Mouse (Mus musculus): Measurements from ENCODE around the gene Lnpk. TPM values are rescaled to one million over a fixed set of nuclear protein-coding genes. Genes with fewer than 3 reads are reported as not detected.

Lnpk gene
- 7.1 TPM for polyA plus RNA-seq (2012; fragmentation: generic; extraction: Trizol)
- long read RNA-seq, experiment 1, full-length matches to known transcripts, result 19 of 30 reads
- long read RNA-seq, experiment 1, partial matches to known transcripts, result 3 of 30 reads
- long read RNA-seq, experiment 1, other reads (novel, unspliced or antisense), result 8 of 30 reads
- long read RNA-seq, experiment 2, transcript Lnpk-203 (14 exons, 3,321 nt), result minor isoform, 63 of 224 reads
- long read RNA-seq, experiment 2, transcript Lnpk-201 (13 exons, 3,195 nt), result major isoform, 135 of 224 reads
- long read RNA-seq, experiment 2, partial matches to known transcripts, result 6 of 224 reads
- long read RNA-seq, experiment 2, other reads (novel, unspliced or antisense), result 17 of 224 reads

DNA sequence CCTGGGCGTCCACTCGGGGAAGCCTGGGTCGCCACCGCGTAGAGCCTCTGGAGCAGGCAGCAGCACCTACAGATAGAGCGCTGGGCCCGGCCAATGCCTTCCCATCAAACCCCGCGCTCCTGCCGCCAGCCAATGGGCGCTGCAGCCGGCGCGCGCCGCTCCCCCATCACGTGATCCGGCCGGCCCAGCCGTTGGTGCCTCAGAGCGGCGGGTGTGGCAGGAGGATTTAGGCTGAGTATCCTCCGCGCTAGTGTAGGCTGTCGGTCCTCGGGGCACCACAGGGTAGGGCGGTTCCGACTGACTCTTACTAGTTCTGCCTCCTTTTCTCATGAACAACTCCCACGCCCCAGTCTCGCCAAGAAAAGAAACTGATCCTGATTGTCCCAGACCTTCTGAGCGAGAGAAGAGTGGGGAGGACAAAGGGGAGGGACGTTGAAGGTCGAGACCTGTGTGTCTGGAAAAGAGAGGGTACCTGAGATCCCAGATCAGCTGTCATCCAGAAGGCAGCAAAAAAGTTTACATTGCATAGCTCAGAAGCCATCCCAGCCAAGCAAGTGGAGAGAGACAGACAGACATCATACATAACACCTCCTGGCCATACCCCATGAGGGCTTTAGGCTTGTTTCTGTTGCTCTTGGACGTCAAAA, at the start of gene Lnpk:
Lnpk (minus strand) TSS at position 593 of the 647 bp plus-strand sequence.
- TF ChIP-seq MYOG (IDR thresholded peaks at IDR 0.05; ENCODE audit: control insufficient read depth, extremely low read depth, insufficient read length), result no peak
- TF ChIP-seq USF1 (IDR thresholded peaks at IDR 0.05; ENCODE audit: low read depth), result peak; percentile 94
- Histone ChIP-seq H3K79me3 (ENCODE audit: low read depth) (peaks cover 41% of the 10 kb centered on the region), H3K4me3 (ENCODE audit: insufficient read depth, poor library complexity, severe bottlenecking) (peak within 1 kb of the TSS; percentile 90)

GRCm38 (mm10) chr2:74620368-74620767, 41.1 kb upstream of the Lnpk start:
- Histone ChIP-seq H3K79me3 (ENCODE audit: low read depth) (no peaks in the 10 kb centered on the region), H3K79me2 (ENCODE audit: control insufficient read depth, insufficient read depth) (no peaks in the 10 kb centered on the region), H3K4me3 (ENCODE audit: insufficient read depth, poor library complexity, severe bottlenecking) (no peak overlapping the region), H3ac (ENCODE audit: control insufficient read depth, insufficient read length, low read depth) (no peak overlapping the region), H3K27me3 (ENCODE audit: control insufficient read depth, insufficient read depth, insufficient read length) (no peaks in the 10 kb centered on the region), H3K36me3 (ENCODE audit: control insufficient read depth, insufficient read depth) (no peaks in the 10 kb centered on the region)
- TF ChIP-seq MYOG (IDR thresholded peaks at IDR 0.05; ENCODE audit: control insufficient read depth, extremely low read depth, insufficient read length) (no peak), USF1 (IDR thresholded peaks at IDR 0.05; ENCODE audit: low read depth) (no peak), MYOD1 (IDR thresholded peaks at IDR 0.05; ENCODE audit: control insufficient read depth, insufficient read length, low read depth) (no peak), CTCF (IDR thresholded peaks at IDR 0.05; ENCODE audit: control insufficient read depth, insufficient read depth, insufficient read length) (no peak), CEBPB (IDR thresholded peaks at IDR 0.05; ENCODE audit: low read depth) (no peak), MAX (IDR thresholded peaks at IDR 0.05) (no peak), FOSL1 (IDR thresholded peaks at IDR 0.05; ENCODE audit: insufficient read depth, low read length, poor library complexity, severe bottlenecking) (no peak)

More for the DNA sequence above, at the start of gene Lnpk:
- H3K79me2 ChIP-seq (ENCODE audit: control insufficient read depth, insufficient read depth), result peaks cover 47% of the 10 kb centered on the region
- peak within 1 kb of the TSS; percentile 78 for H3ac ChIP-seq (ENCODE audit: control insufficient read depth, insufficient read length, low read depth)
- no peaks in the 10 kb centered on the region for H3K27me3 ChIP-seq (ENCODE audit: control insufficient read depth, insufficient read depth, insufficient read length)
- no peaks in the 10 kb centered on the region for H3K36me3 ChIP-seq (ENCODE audit: control insufficient read depth, insufficient read depth)

DNA sequence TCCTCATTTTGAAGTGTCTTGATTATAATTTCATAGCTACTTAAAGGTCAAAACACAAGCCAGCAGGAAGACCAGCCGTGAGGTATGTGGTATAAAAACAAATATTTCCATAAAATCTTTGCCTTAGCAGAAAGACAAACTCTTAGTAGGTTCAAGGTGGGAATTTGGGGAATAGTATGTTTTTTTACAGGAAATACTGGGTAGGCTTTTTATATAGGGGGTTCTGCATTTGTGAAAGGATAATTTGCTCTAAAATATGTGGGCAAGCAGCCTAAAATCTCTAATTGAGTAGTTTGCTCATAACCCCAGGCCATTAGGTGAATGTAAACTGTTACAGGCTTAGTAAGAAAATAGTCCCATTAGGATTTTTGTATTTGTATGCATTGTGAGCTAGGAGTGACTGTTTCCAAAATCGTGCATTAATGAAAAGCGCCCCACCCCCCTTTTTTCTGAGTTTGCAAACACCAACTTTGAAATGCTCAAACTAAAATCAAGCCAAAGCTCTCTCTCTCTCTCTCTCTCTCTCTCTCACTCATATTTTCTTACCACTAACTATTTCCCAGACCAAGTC, 40.5 kb upstream of the Lnpk start:
- Histone ChIP-seq H3K27me3 (ENCODE audit: control insufficient read depth, insufficient read depth, insufficient read length) (no peaks in the 10 kb centered on the region), H3K79me2 (ENCODE audit: control insufficient read depth, insufficient read depth) (no peaks in the 10 kb centered on the region), H3K36me3 (ENCODE audit: control insufficient read depth, insufficient read depth) (no peaks in the 10 kb centered on the region), H3ac (ENCODE audit: control insufficient read depth, insufficient read length, low read depth) (no peak overlapping the region), H3K4me3 (ENCODE audit: insufficient read depth, poor library complexity, severe bottlenecking) (no peak overlapping the region), H3K79me3 (ENCODE audit: low read depth) (no peaks in the 10 kb centered on the region)
- TF ChIP-seq MYOG (IDR thresholded peaks at IDR 0.05; ENCODE audit: control insufficient read depth, extremely low read depth, insufficient read length), result no peak
- TF ChIP-seq MYOD1 (IDR thresholded peaks at IDR 0.05; ENCODE audit: control insufficient read depth, insufficient read length, low read depth), result no peak
- no peak for TF ChIP-seq CEBPB (IDR thresholded peaks at IDR 0.05; ENCODE audit: low read depth)
- TF ChIP-seq MAX (IDR thresholded peaks at IDR 0.05), result no peak
- TF ChIP-seq USF1 (IDR thresholded peaks at IDR 0.05; ENCODE audit: low read depth), result no peak
- TF ChIP-seq CTCF (IDR thresholded peaks at IDR 0.05; ENCODE audit: control insufficient read depth, insufficient read depth, insufficient read length), result no peak
- no peak for TF ChIP-seq FOSL1 (IDR thresholded peaks at IDR 0.05; ENCODE audit: insufficient read depth, low read length, poor library complexity, severe bottlenecking)

DNA sequence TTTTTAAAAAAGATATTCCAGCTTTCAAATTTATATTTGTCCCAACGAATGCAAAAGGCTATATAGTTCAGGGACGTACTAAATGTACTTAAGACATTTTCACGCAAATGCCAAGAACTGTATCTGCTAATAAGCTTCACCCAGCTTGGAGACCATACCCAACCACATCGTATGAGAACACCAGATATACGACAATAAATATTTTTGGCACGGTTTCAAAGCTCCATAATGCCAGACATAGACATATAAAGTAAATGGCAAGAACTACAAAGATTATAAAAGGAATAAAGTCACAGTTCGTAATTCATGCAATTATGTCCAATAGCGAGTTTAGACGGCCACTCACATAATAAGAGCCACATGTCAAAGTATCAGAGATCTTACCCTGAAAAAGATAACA, 38.5 kb upstream of the Lnpk start:
- H3K4me3 ChIP-seq (ENCODE audit: insufficient read depth, poor library complexity, severe bottlenecking), result no peak overlapping the region
- no peaks in the 10 kb centered on the region for H3K79me2 ChIP-seq (ENCODE audit: control insufficient read depth, insufficient read depth)
- no peak for TF ChIP-seq CEBPB (IDR thresholded peaks at IDR 0.05; ENCODE audit: low read depth)
- TF ChIP-seq CTCF (IDR thresholded peaks at IDR 0.05; ENCODE audit: control insufficient read depth, insufficient read depth, insufficient read length), result no peak
- no peak for TF ChIP-seq MYOG (IDR thresholded peaks at IDR 0.05; ENCODE audit: control insufficient read depth, extremely low read depth, insufficient read length)
- no peak for TF ChIP-seq USF1 (IDR thresholded peaks at IDR 0.05; ENCODE audit: low read depth)
- TF ChIP-seq MYOD1 (IDR thresholded peaks at IDR 0.05; ENCODE audit: control insufficient read depth, insufficient read length, low read depth), result no peak
- TF ChIP-seq MAX (IDR thresholded peaks at IDR 0.05), result no peak
- no peak for TF ChIP-seq FOSL1 (IDR thresholded peaks at IDR 0.05; ENCODE audit: insufficient read depth, low read length, poor library complexity, severe bottlenecking)
- no peaks in the 10 kb centered on the region for H3K79me3 ChIP-seq (ENCODE audit: low read depth)
- H3ac ChIP-seq (ENCODE audit: control insufficient read depth, insufficient read length, low read depth), result no peak overlapping the region
- H3K27me3 ChIP-seq (ENCODE audit: control insufficient read depth, insufficient read depth, insufficient read length), result peaks cover 9% of the 10 kb centered on the region
- H3K36me3 ChIP-seq (ENCODE audit: control insufficient read depth, insufficient read depth), result no peaks in the 10 kb centered on the region

DNA sequence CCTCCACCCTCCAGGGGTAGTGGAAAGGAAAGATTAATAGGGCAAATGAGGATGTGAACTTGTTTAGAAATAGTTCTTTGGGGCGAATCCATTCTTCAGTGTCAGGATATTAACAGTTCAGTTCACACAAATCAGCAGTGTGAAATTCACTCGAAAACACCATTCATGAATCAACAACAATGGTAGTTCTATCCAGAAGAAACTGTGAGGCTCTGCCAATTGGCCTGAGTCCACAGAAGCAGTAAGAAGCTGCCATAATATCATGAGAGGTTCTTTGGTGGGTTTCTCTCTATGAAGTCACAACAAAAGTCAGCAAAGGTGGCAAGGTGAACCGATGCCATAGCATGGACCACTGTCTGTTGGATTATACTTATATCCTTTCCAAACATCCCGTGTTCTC, 32.2 kb upstream of the Lnpk start:
- Histone ChIP-seq H3ac (ENCODE audit: control insufficient read depth, insufficient read length, low read depth) (no peak overlapping the region), H3K79me3 (ENCODE audit: low read depth) (no peaks in the 10 kb centered on the region), H3K4me3 (ENCODE audit: insufficient read depth, poor library complexity, severe bottlenecking) (no peak overlapping the region), H3K36me3 (ENCODE audit: control insufficient read depth, insufficient read depth) (no peaks in the 10 kb centered on the region), H3K79me2 (ENCODE audit: control insufficient read depth, insufficient read depth) (no peaks in the 10 kb centered on the region), H3K27me3 (ENCODE audit: control insufficient read depth, insufficient read depth, insufficient read length) (peaks cover 9% of the 10 kb centered on the region)
- TF ChIP-seq FOSL1 (IDR thresholded peaks at IDR 0.05; ENCODE audit: insufficient read depth, low read length, poor library complexity, severe bottlenecking) (no peak), MAX (IDR thresholded peaks at IDR 0.05) (no peak), MYOG (IDR thresholded peaks at IDR 0.05; ENCODE audit: control insufficient read depth, extremely low read depth, insufficient read length) (no peak), USF1 (IDR thresholded peaks at IDR 0.05; ENCODE audit: low read depth) (no peak), CEBPB (IDR thresholded peaks at IDR 0.05; ENCODE audit: low read depth) (no peak), CTCF (IDR thresholded peaks at IDR 0.05; ENCODE audit: control insufficient read depth, insufficient read depth, insufficient read length) (no peak), MYOD1 (IDR thresholded peaks at IDR 0.05; ENCODE audit: control insufficient read depth, insufficient read length, low read depth) (no peak)

Measured in C2C12 (cell line).